Mouse (Mus musculus) neural tube, embryonic 15.5 days (tissue): ENCODE results near the gene Fev. TPM values are rescaled to one million over a fixed set of nuclear protein-coding genes. Genes with fewer than 3 reads are reported as not detected.
A peak's percentile ranks its signal among the peaks of the same experiment; 100 is the strongest.

Experiments used
- ATAC-seq: fragments of 200-750 bp; cut with Nextera tagmentation; 2 replicates; pipeline ENCODE4 v1.8.0; 2017; ENCODE audit warnings: mild to moderate bottlenecking, moderate TSS enrichment, moderate library complexity; ENCODE audit not compliant: low FRiP score
- H3K27ac ChIP-seq: fragments of 300-500 bp; sonication (generic); replicated peaks from 2 replicates; pipeline ENCODE4 v1.5.1; 2015; ENCODE audit warnings: mild to moderate bottlenecking, inconsistent platforms
- H3K27me3 ChIP-seq: fragments of 300-500 bp; sonication (generic); replicated peaks from 2 replicates; pipeline ENCODE4 v1.6.1; 2015; ENCODE audit warnings: inconsistent platforms
- H3K36me3 ChIP-seq: fragments of 300-500 bp; sonication (generic); 2 replicates; pipeline ENCODE4 v1.6.1; 2015; ENCODE audit warnings: inconsistent platforms
- H3K4me1 ChIP-seq: fragments of 300-500 bp; sonication (generic); 2 replicates; pipeline ENCODE4 v1.6.1; 2015; ENCODE audit warnings: inconsistent platforms
- H3K4me2 ChIP-seq: fragments of 300-500 bp; sonication (generic); 2 replicates; pipeline ENCODE4 v1.6.1; 2015; ENCODE audit warnings: inconsistent platforms, mild to moderate bottlenecking, moderate library complexity
- H3K4me3 ChIP-seq: fragments of 300-500 bp; sonication (generic); replicated peaks from 2 replicates; pipeline ENCODE4 v1.5.1; 2015; ENCODE audit warnings: mild to moderate bottlenecking, inconsistent platforms
- H3K9ac ChIP-seq: fragments of 300-500 bp; sonication (generic); replicated peaks from 2 replicates; pipeline ENCODE4 v1.6.1; 2015; ENCODE audit warnings: mild to moderate bottlenecking, inconsistent platforms
- H3K9me3 ChIP-seq: fragments of 300-500 bp; sonication (generic); replicated peaks from 2 replicates; pipeline ENCODE4 v1.6.1; 2016; ENCODE audit warnings: inconsistent platforms
- WGBS: fragments of 180-500 bp; shearing (Covaris S2); methylation state at CpG from one replicate; pipeline ENCODE4 v1.1.7; 2015; ENCODE audit warnings: mixed read lengths; 5-methylcytosine and 5-hydroxymethylcytosine counted together
- polyA plus RNA-seq: library from polyadenylated mRNA; unstranded; fragments of >200 nt; fragmentation: Nextera tagmentation; extraction: Ambion mirVana; gene quantifications from 2 replicates; pipeline ENCODE4 v1.2.1, GENCODE M21; 2015

The Fev gene
- polyA plus RNA-seq: 0.73 TPM in 1 of 2 replicates, not detected in the other

DNA sequence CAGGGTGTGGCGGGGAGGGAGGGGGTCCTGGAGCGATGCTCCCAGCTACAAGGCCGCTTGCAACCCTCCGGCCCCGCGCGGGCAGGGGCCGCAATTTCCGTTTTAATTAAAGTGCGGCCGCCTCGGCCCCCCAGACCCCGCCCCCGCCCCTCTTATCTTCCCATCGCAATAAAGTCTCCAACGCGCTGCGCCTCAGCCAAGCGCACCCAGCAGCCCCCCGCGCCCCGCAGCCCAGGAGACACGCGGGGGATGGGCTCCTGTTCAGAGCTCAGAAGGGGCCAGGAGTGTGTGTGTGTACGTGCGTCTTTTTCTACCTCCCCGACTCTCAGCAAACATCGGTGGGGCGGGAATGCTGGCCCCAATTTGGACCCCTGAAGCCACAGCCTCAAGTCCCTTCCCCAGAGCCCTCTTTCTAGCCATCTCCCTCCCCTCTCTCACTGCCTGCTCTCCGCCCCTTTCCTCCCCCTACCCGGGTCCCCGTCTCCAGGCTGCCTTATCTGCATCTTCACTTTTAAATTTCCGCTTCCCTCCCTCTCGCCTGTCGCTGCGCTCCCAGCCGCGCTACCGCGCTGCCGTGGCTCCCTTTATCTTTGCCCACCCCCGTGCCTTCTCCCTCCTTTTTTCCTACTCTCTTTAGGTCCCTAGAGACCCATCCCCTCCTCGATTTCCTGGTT, at the start of gene Fev:
Gene Fev (minus strand): TSS at position 51 of the 674 bp plus-strand sequence.
- under 1% methylated on average over 39 of the region's 43 CpGs for WGBS
- Histone ChIP-seq H3K4me3 (peak within 1 kb of the TSS; percentile 22), H3K9me3 (no peaks in the 10 kb centered on the region), H3K36me3 (no peaks in the 10 kb centered on the region), H3K9ac (0 out of 2 replicates have a peak within 1 kb of the TSS, but pooled peaks have one; percentile 3), H3K27ac (no peak within 1 kb of the TSS), H3K27me3 (peaks cover 95% of the 10 kb centered on the region), H3K4me2 (peak within 1 kb of the TSS; percentile 51), H3K4me1 (peaks cover 36% of the 10 kb centered on the region)
- no peak for ATAC-seq

DNA sequence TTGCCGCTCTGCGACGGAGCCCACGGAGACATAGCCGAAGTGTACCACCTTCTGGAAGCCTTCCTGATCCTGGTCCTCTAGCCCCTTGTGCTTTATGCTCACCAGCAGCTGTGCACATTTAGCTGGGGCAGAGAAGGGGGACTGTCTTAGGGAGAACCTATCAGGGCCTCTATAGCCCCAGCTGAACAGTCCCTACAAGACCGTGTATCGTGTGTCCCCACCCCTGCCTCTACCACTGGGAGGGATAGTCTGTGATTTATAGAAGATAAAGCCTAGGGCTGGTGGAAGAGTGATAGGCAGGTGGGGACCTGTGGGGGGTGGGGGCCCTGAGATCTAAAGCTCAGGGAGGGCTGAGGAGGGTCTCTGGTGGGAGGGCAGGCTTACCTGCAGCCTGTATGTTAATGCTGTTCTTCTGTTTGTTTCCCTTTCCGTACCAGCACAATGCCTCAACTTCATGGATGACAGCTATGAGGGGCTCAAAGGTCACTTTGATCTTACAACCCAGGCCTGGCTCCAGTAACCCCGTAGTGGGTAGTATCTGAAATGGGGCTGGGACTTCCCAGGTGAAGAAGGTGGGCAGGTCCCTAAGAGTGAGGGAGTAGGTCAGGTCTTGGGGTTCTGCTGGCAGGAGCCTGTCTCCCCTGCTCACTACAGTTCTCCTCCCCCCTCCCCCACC, 42.5 kb upstream of the Fev start:
- no peaks in the 10 kb centered on the region for H3K9me3 ChIP-seq
- WGBS: 82% methylated on average over 9 of the region's 9 CpGs

DNA sequence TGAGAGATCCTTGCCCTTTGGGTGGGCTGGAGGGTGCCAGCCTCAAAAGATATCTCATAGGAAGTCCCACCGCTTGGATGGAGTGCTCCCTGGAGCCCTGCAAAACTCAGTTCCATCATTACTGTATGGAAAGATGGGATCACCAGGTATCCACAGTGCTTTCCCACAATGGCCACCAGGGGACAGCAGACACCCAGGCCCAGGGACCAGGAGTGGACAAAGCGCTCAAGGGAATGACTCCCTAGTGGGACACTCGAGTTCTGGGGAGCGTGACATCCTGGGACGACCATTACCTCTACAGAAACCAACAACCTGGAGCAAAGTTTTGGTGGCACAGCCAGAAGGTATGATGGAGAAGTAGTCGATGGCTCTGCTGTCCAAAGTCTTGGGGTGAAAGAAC, 41.5 kb upstream of the Fev start:
- no peak for ATAC-seq
- no peak overlapping the region for H3K4me2 ChIP-seq
- H3K27ac ChIP-seq: no peak overlapping the region
- H3K9ac ChIP-seq: no peak overlapping the region
- no peaks in the 10 kb centered on the region for H3K36me3 ChIP-seq
- H3K4me1 ChIP-seq: no peaks in the 10 kb centered on the region
- H3K4me3 ChIP-seq: no peak overlapping the region
- WGBS: 36% methylated on average over 6 of the region's 6 CpGs
- H3K9me3 ChIP-seq: no peaks in the 10 kb centered on the region
- H3K27me3 ChIP-seq: peaks cover 41% of the 10 kb centered on the region

More for the DNA sequence above, 42.5 kb upstream of the Fev start:
- Histone ChIP-seq H3K27ac (no peak overlapping the region), H3K9ac (no peak overlapping the region), H3K4me3 (no peak overlapping the region), H3K27me3 (peaks cover 47% of the 10 kb centered on the region; the same call in 1 of the 2 replicates), H3K4me2 (no peak overlapping the region), H3K4me1 (no peaks in the 10 kb centered on the region), H3K36me3 (no peaks in the 10 kb centered on the region)
- no peak for ATAC-seq

DNA sequence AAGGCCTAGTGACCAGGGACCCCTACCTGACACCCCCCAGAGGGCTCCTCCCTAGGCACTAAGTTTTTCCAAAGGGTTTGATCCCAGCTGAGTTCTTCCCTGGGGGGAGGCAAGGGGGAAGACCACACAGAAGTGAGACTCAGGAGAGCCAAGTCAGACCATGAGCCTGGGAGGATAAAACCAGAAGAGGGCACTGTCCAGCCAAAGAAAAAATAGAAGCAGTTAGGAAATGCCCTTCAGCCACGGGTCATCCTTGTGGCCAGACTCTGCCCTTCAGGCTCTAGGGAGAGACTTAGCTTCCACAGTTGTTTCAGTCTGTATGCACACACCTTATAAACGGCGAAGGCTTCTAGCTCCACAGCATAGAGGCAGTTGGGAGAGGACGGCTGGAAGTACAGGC, 39.2 kb upstream of the Fev start:
- Histone ChIP-seq H3K9ac (no peak overlapping the region), H3K4me3 (no peak overlapping the region), H3K9me3 (no peaks in the 10 kb centered on the region), H3K27me3 (peaks cover 26% of the 10 kb centered on the region), H3K36me3 (no peaks in the 10 kb centered on the region), H3K27ac (no peak overlapping the region), H3K4me2 (no peak overlapping the region), H3K4me1 (no peaks in the 10 kb centered on the region)
- 69% methylated on average over 4 of the region's 4 CpGs for WGBS
- ATAC-seq: no peak

DNA sequence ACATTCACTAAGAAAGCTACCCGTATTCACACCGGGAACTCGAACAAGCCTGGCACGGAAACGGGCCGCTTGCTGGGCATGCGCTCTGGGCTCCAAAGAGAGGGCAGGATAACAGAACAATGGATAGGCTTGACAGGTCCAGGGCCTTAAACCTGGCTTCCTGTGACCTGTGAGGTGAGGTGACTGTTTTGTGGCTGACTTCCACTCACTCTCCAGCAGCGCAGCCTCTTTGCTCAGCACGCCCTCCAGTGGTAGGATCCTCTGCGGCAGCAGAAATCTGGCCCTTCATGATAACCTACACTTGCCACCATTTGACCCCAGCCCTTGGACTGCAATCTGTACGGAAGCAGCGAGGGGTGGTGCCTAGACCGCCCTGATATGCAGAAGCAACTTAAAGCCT, 30.5 kb upstream of the Fev start:
- WGBS: 32% methylated on average over 13 of the region's 13 CpGs
- peak overlapping the region; percentile 28 for H3K4me2 ChIP-seq
- H3K36me3 ChIP-seq: no peaks in the 10 kb centered on the region
- no peaks in the 10 kb centered on the region for H3K4me1 ChIP-seq
- no peak for ATAC-seq
- no peak overlapping the region for H3K4me3 ChIP-seq
- peaks cover 16% of the 10 kb centered on the region for H3K27me3 ChIP-seq
- no peaks in the 10 kb centered on the region for H3K9me3 ChIP-seq
- H3K9ac ChIP-seq: no peak overlapping the region
- no peak overlapping the region for H3K27ac ChIP-seq

DNA sequence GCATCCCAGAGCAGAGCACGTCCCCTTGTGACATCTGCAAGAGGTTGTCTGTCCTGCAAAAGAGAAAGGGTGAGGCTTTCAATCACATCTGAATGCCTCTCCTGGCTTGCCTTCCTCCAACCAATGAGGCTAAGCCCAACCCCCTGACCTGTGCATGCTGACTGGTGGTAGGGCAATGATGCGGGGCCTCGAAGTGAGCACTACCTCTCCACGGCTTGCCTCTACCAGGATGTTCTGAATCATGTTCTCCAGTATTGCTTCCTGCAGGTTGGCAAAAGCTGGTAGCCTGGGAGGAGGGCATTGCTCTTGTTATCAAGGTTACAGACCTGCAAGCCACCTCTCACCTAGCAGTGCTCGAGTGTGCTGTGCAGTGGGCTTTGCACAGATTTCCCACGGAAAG, 17.0 kb upstream of the Fev start:
- no peaks in the 10 kb centered on the region for H3K36me3 ChIP-seq
- WGBS: 24% methylated on average over 6 of the region's 6 CpGs
- no peaks in the 10 kb centered on the region for H3K9me3 ChIP-seq
- H3K4me2 ChIP-seq: no peak overlapping the region
- no peak overlapping the region for H3K4me3 ChIP-seq
- H3K4me1 ChIP-seq: peaks cover 10% of the 10 kb centered on the region
- ATAC-seq: no peak
- H3K27me3 ChIP-seq: peaks cover 78% of the 10 kb centered on the region
- no peak overlapping the region for H3K9ac ChIP-seq
- no peak overlapping the region for H3K27ac ChIP-seq

DNA sequence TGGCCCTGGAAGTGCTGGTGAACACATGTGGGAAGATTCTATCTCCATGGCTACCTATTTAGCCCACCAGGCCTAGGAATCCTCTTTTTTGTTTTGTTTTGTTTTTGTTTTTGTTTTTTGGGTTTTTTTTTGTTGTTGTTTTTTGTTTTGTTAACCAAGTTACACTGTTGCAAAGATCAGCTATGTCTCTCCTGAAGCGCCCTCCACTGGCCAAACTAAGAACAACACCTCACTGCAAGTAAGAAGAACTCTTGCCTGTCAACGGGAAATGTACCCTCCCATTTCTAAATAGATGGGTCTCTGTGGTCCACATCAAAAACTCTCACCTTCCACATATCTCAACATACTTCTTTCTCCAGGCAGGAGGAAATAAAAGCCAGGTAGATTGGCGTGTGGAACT, 16.5 kb upstream of the Fev start:
- no peak overlapping the region for H3K9ac ChIP-seq
- H3K36me3 ChIP-seq: no peaks in the 10 kb centered on the region
- peaks cover 81% of the 10 kb centered on the region for H3K27me3 ChIP-seq
- H3K27ac ChIP-seq: no peak overlapping the region
- ATAC-seq: no peak
- H3K9me3 ChIP-seq: no peaks in the 10 kb centered on the region
- no peak overlapping the region for H3K4me2 ChIP-seq
- H3K4me3 ChIP-seq: no peak overlapping the region
- peaks cover 10% of the 10 kb centered on the region for H3K4me1 ChIP-seq
- 7% methylated on average over 3 of the region's 3 CpGs for WGBS

DNA sequence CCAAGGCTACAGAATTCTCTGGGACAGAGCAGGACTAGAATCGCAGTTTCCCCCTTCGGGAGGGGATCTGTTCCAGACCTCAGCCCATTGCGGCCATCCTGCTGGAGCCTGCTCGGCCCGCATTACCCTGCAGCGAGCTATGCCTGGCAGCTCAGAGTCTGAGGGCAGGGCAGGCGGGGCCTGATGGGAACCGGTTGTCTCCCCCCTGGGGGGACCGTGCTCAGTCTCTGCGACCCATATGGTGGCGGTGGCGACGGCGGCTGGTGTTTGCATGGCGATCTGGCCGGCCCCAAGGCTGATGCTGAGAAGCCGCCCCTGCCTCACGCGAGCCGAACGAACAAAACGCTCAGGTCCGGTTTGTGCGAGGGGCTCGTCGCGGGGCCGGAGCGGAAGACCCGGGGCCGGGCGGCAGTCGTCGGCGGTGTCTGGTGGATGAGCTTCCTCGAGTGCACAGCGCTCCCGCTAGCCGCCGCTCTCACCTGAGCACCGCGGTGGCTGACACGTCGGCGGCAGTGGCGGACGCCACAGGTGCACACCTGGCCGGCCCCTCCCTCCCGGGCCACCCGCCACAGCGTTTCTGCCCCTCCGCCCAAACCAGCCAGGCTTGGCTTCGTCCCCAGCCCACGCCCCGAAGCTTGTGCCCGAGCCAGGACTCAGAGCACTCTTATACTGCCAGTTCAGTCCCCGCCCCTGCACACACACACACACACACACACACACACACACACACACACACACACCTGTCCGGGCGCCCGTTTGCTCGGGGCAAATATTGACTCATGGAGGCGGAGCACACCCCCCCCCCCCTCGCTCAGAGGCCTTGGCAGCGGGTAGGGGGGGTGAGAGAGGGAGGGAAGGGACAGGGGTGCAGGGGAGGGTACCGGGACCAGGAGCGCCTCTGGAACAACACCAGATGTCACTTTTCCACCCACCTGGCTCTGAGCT, 15.4 kb upstream of the Fev start:
- H3K4me2 ChIP-seq: peak overlapping the region; percentile 64
- H3K9me3 ChIP-seq: no peaks in the 10 kb centered on the region
- H3K4me3 ChIP-seq: peak overlapping the region; percentile 34
- peaks cover 10% of the 10 kb centered on the region for H3K4me1 ChIP-seq
- no peaks in the 10 kb centered on the region for H3K36me3 ChIP-seq
- peak overlapping the region; percentile 29; the same call in 1 of the 2 replicates for H3K9ac ChIP-seq
- ATAC-seq: no peak
- under 1% methylated on average over 64 of the region's 66 CpGs for WGBS
- no peak overlapping the region for H3K27ac ChIP-seq
- peaks cover 91% of the 10 kb centered on the region for H3K27me3 ChIP-seq

DNA sequence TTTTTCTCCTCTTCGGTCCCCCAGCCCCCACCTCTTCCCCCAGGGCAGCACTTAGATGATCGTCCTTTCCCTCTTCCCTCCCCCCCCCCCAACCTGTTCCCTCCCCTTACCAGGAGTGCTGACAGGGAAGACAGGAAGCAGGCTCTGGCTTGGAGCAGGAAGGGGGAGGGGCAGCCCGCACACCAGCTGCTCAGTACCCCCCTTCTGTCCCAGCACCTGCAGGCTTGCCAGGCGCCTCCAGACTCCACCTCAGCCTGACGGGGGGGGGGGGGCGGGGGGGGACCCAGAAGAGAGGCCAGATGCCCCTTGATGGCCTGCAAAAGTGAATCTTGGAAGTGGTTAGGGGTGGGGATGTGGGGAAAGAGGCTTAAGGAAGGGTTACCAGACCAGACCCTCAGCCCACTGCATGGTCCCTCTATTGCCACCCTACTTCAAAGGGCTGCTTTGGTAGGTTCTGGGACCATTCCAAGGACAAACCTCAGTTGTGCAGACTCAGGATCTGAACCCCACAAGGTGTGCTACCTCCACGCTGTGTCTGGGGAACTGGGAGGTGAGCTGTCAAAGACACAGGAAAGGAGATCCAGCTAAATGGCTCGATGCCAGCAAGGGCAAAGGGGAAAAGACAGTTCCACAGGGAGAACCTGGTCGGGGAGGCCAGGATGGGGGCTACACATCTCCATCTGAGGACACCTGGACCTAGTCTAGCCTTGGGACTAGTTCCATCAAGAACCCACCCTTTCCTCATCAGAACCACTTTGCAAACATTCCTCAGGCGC, 13.6 kb upstream of the Fev start:
- no peak for ATAC-seq
- Histone ChIP-seq H3K4me3 (no peak overlapping the region), H3K4me1 (peaks cover 10% of the 10 kb centered on the region), H3K9me3 (no peaks in the 10 kb centered on the region), H3K27ac (no peak overlapping the region), H3K36me3 (no peaks in the 10 kb centered on the region), H3K9ac (no peak overlapping the region), H3K4me2 (no peak overlapping the region), H3K27me3 (peaks cover 95% of the 10 kb centered on the region)
- 11% methylated on average over 8 of the region's 10 CpGs for WGBS

DNA sequence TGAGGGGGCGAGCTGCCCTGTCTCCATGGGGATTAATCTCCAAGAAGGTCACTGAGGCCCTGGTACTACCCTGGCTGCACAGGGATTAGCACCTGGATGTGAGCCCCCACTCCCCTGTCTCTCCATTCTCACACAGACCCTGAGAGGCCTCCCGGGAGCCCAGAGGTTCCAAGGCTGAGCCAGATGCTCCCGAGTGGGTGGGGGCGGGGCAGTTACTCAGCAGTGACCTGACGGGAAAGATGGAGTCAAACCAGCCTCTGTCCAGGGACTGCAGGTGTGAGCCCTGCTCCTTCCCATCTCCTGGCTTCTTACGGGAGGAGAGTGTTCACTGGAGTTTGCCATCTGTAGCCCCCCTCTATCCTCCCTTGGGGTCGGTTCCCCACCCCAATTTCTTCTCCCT, 12.8 kb upstream of the Fev start:
- Histone ChIP-seq H3K9ac (no peak overlapping the region), H3K4me2 (no peak overlapping the region), H3K27me3 (peaks cover 95% of the 10 kb centered on the region), H3K36me3 (no peaks in the 10 kb centered on the region), H3K4me1 (peaks cover 16% of the 10 kb centered on the region), H3K9me3 (no peaks in the 10 kb centered on the region), H3K4me3 (no peak overlapping the region), H3K27ac (no peak overlapping the region)
- ATAC-seq: no peak
- 5% methylated on average over 7 of the region's 7 CpGs for WGBS

DNA sequence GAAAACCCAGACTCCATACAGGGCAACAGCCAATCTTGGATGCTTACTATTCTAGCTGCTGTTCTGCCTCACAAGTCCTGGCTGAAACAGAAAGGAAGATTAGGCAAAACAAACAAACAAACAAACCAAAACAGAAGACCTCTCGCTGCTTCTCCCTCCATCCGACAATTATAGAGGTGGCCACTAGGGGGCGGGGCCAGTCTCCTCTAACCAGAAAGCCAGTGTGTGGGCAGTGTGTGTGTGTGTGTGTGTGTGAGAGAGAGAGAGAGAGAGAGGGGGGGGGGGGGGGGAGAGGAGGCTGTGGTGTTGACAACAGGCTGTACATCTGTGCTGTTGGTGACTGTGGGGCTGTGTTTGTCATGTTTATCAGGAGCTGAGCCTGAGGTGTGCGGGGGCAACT, 9.7 kb upstream of the Fev start:
- ATAC-seq: 0 out of 2 replicates have a peak, but pooled peaks have one; percentile 19

More for the DNA sequence above, 9.7 kb upstream of the Fev start:
- Histone ChIP-seq H3K4me1 (peaks cover 15% of the 10 kb centered on the region), H3K27ac (no peak overlapping the region), H3K9me3 (no peaks in the 10 kb centered on the region), H3K9ac (no peak overlapping the region), H3K4me2 (no peak overlapping the region), H3K4me3 (no peak overlapping the region), H3K27me3 (peaks cover 95% of the 10 kb centered on the region), H3K36me3 (no peaks in the 10 kb centered on the region)
- 16% methylated on average over 4 of the region's 4 CpGs for WGBS
